Mouse (Mus musculus) cerebellum, adult 2 months (tissue): ENCODE data around the gene Abi1. TPM values are rescaled to one million over a fixed set of nuclear protein-coding genes. Genes with fewer than 3 reads are reported as not detected.
A peak's percentile ranks its signal among the peaks of the same experiment; 100 is the strongest.
"Not testable (repeated sequence)": the region's sequence is repeated elsewhere in the genome, so short reads cannot be mapped to it uniquely, and the experiment has no call there.

ENCODE experiments used
- DNase-seq, 2 experiments: peaks; one replicate each; pipeline ENCODE4 v3.0.0; 2021
- H3K27ac ChIP-seq: fragments of 200-500 bp; 2 replicates; pipeline ENCODE4 v1.5.1; 2012; ENCODE audit warnings: low read length, control low read depth, inconsistent platforms; ENCODE audit not compliant: insufficient read depth
- H3K27me3 ChIP-seq: fragments of 200-500 bp; 2 replicates; pipeline ENCODE4 v1.6.1; 2012; ENCODE audit warnings: inconsistent platforms, mild to moderate bottlenecking, low read length, moderate library complexity; ENCODE audit not compliant: control insufficient read depth, insufficient read depth
- H3K4me1 ChIP-seq: fragments of 200-500 bp; 2 replicates; pipeline ENCODE4 v1.6.1; 2011; ENCODE audit warnings: low read length; ENCODE audit not compliant: control insufficient read depth, insufficient read depth
- H3K4me3 ChIP-seq: fragments of 200-500 bp; replicated peaks from 2 replicates; pipeline ENCODE3; 2011; ENCODE audit warnings: mild to moderate bottlenecking, low read depth, low read length, control low read depth; ENCODE audit not compliant: insufficient read depth
- CTCF ChIP-seq: fragments of 200-500 bp; IDR thresholded peaks from 2 replicates; pipeline ENCODE4 v1.5.1; 2011; ENCODE audit warnings: low read depth, mild to moderate bottlenecking, control low read depth, low read length, moderate library complexity, borderline replicate concordance; ENCODE audit not compliant: insufficient read depth
- POLR2A ChIP-seq: fragments of 200-500 bp; IDR thresholded peaks from 2 replicates; pipeline ENCODE4 v1.6.1; 2011; ENCODE audit warnings: low read length, control low read depth, borderline replicate concordance; ENCODE audit not compliant: insufficient read depth
- WGBS: fragments of 180-500 bp; shearing (Covaris S2); methylation state at CpG from one replicate; pipeline ENCODE4 v1.1.7; 2018; 5-methylcytosine and 5-hydroxymethylcytosine counted together
- polyA plus RNA-seq: library from polyadenylated mRNA; depleted of rRNA; stranded (reverse); fragments of >200 nt; gene quantifications from 2 replicates; pipeline ENCODE4 v1.2.3, GENCODE M21; 2012

Gene Abi1
- polyA plus RNA-seq, 1 experiment = 104 TPM

GRCm38 (mm10) chr2:23026379-23026778 lies 13.7 kb downstream of the Abi1 start:
- Histone ChIP-seq H3K4me1 (peaks cover 15% of the 10 kb centered on the region), H3K4me3 (no peak overlapping the region), H3K27me3 (no peaks in the 10 kb centered on the region), H3K27ac (no peak overlapping the region)
- TF ChIP-seq POLR2A = no peak
- TF ChIP-seq CTCF = no peak
- WGBS = 92% methylated on average over 1 of the region's 1 CpGs
- DNase-seq = no peak

GRCm38 (mm10) chr2:23023714-23024282 lies 16.2 kb downstream of the Abi1 start:
- Histone ChIP-seq H3K27ac (no peak overlapping the region), H3K4me1 (peaks cover 12% of the 10 kb centered on the region; the same call in 1 of the 2 replicates), H3K27me3 (no peaks in the 10 kb centered on the region), H3K4me3 (no peak overlapping the region)
- no peak for DNase-seq
- WGBS = 91% methylated on average over 4 of the region's 4 CpGs
- TF ChIP-seq CTCF (no peak), POLR2A (no peak)

GRCm38 (mm10) chr2:23023023-23023422 lies 17.0 kb downstream of the Abi1 start:
- DNase-seq = no peak

GRCm38 (mm10) chr2:23021721-23022120 lies 18.3 kb downstream of the Abi1 start:
- Histone ChIP-seq H3K27me3 (no peaks in the 10 kb centered on the region), H3K4me3 (no peak overlapping the region), H3K27ac (no peak overlapping the region), H3K4me1 (peaks cover 8% of the 10 kb centered on the region; the same call in 1 of the 2 replicates)
- TF ChIP-seq CTCF (no peak), POLR2A (no peak)
- no peak for DNase-seq
- WGBS = 16% methylated on average over 4 of the region's 4 CpGs

More at GRCm38 (mm10) chr2:23023023-23023422, 17.0 kb downstream of the Abi1 start:
- Histone ChIP-seq H3K4me3 (no peak overlapping the region), H3K27me3 (no peaks in the 10 kb centered on the region), H3K4me1 (peaks cover 11% of the 10 kb centered on the region; the same call in 1 of the 2 replicates), H3K27ac (no peak overlapping the region)
- WGBS = 72% methylated on average over 3 of the region's 3 CpGs
- TF ChIP-seq POLR2A = no peak
- TF ChIP-seq CTCF = no peak

GRCm38 (mm10) chr2:23021320-23021719 lies 18.7 kb downstream of the Abi1 start:
- 89% methylated on average over 4 of the region's 4 CpGs for WGBS

GRCm38 (mm10) chr2:23019170-23019569 lies 20.9 kb downstream of the Abi1 start:
- TF ChIP-seq POLR2A (no peak), CTCF (no peak)
- peaks cover 8% of the 10 kb centered on the region; the same call in 1 of the 2 replicates for H3K4me1 ChIP-seq
- peak in 1 of 2 experiments; percentile 31 for DNase-seq
- H3K27me3 ChIP-seq = no peaks in the 10 kb centered on the region
- H3K27ac ChIP-seq = no peak overlapping the region
- WGBS = 61% methylated on average over 2 of the region's 2 CpGs
- no peak overlapping the region for H3K4me3 ChIP-seq

More at GRCm38 (mm10) chr2:23021320-23021719, 18.7 kb downstream of the Abi1 start:
- no peak for TF ChIP-seq CTCF
- no peak for TF ChIP-seq POLR2A
- peaks cover 8% of the 10 kb centered on the region; the same call in 1 of the 2 replicates for H3K4me1 ChIP-seq
- no peak for DNase-seq
- no peak overlapping the region for H3K4me3 ChIP-seq
- H3K27ac ChIP-seq = no peak overlapping the region
- no peaks in the 10 kb centered on the region for H3K27me3 ChIP-seq

GRCm38 (mm10) chr2:23016121-23016520 lies 23.9 kb downstream of the Abi1 start:
- WGBS = 86% methylated on average over 3 of the region's 3 CpGs
- no peak overlapping the region for H3K4me3 ChIP-seq
- no peaks in the 10 kb centered on the region for H3K4me1 ChIP-seq
- no peak overlapping the region for H3K27ac ChIP-seq
- no peak for DNase-seq
- no peaks in the 10 kb centered on the region for H3K27me3 ChIP-seq
- TF ChIP-seq POLR2A (no peak), CTCF (no peak)

- TF ChIP-seq CTCF = no peak
- no peak for TF ChIP-seq POLR2A
- no peak for DNase-seq
- H3K27me3 ChIP-seq = no peaks in the 10 kb centered on the region
- WGBS = 58% methylated on average over 18 of the region's 18 CpGs
- no peak overlapping the region for H3K27ac ChIP-seq
- no peaks in the 10 kb centered on the region for H3K4me1 ChIP-seq
- H3K4me3 ChIP-seq = no peak overlapping the region
Measured at GRCm38 (mm10) chr2:23015335-23015734, 24.7 kb downstream of the Abi1 start.

GRCm38 (mm10) chr2:23014935-23015334 lies 25.1 kb downstream of the Abi1 start:
- not testable (repeated sequence) for H3K4me3 ChIP-seq, H3K27me3 ChIP-seq
- 90% methylated on average over 3 of the region's 3 CpGs for WGBS

More at GRCm38 (mm10) chr2:23014935-23015334, 25.1 kb downstream of the Abi1 start:
- not testable (repeated sequence) for H3K4me1 ChIP-seq, H3K27ac ChIP-seq, DNase-seq
